Mouse (Mus musculus): ENCODE measurements around the gene Kcnc3.

The Kcnc3 gene

GRCm38 (mm10) chr7:44590402-44591347, at the start of gene Kcnc3:
TSS of gene Kcnc3 (plus strand) at chr7:44590664.
- H3K4me1 ChIP-seq (replicated peaks; ENCODE audit: low read depth, low read length) = peaks cover 77% of the 10 kb centered on the region
- peak within 1 kb of the TSS; percentile 93 for H3K4me3 ChIP-seq (replicated peaks; ENCODE audit: low read length)
- peaks cover 26% of the 10 kb centered on the region for H3K36me3 ChIP-seq (ENCODE audit: insufficient read depth, low read length)
- H3K9me3 ChIP-seq (ENCODE audit: low read length) = no peaks in the 10 kb centered on the region
- TF ChIP-seq NANOG (IDR thresholded peaks at IDR 0.05; ENCODE audit: borderline replicate concordance, low read length) (no peak), CTCF (conservative IDR thresholded peaks at IDR 0.05; ENCODE audit: low read length) (no peak), POU5F1 (IDR thresholded peaks at IDR 0.05; ENCODE audit: borderline replicate concordance, low read length) (no peak)
- peaks cover 32% of the 10 kb centered on the region for H3K27me3 ChIP-seq (ENCODE audit: insufficient read depth, low read length)

DNA sequence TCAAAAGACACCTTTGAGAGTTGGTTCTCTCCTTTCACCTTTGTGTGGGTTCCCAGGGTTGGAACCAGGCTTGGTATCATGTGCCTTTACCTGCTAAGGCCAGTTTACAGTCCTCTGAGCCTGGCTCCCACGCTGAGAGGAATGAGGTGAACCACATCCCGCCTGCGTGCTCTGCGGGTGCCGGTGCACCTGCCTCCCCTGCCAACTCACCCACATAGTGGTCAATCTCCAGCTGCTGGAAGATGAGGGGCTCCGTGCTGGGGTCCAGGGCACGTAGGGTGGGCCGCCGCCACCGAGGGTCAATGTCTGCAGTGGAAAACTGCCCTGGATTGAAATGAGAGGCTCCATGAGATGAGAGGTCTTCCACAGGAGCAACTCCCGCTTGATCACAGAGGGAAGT, 47.9 kb upstream of the Kcnc3 start:
- TF ChIP-seq NANOG (IDR thresholded peaks at IDR 0.05; ENCODE audit: borderline replicate concordance, low read length) = no peak
- no peak for TF ChIP-seq POU5F1 (IDR thresholded peaks at IDR 0.05; ENCODE audit: borderline replicate concordance, low read length)
- TF ChIP-seq CTCF (conservative IDR thresholded peaks at IDR 0.05; ENCODE audit: low read length) = no peak
- H3K36me3 ChIP-seq (ENCODE audit: insufficient read depth, low read length) = peaks cover 91% of the 10 kb centered on the region
- peaks cover 93% of the 10 kb centered on the region for H3K4me1 ChIP-seq (replicated peaks; ENCODE audit: low read depth, low read length)
- peak overlapping the region; percentile 46 for H3K4me3 ChIP-seq (replicated peaks; ENCODE audit: low read length)
- no peaks in the 10 kb centered on the region for H3K27me3 ChIP-seq (ENCODE audit: insufficient read depth, low read length)
- no peaks in the 10 kb centered on the region for H3K9me3 ChIP-seq (ENCODE audit: low read length)

DNA sequence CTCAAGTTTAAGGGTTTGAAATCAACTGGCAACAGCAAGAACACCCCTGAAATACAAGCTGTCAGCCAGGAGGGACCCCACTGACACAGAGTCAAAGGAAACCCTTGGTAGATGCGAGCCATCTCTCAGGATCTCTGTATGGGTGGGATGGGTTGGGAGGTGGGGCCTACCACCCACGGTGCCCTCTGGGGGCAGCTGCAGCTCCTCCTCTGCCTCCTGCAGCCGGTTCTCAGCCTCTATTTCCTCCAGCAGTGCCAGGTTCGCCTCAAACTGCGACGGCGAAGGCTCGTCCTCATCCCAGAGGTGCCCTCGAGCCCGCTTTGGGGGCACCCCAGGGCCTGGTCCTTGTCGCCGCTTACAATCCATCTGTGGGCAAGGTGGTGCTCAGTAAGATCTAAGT, 47.4 kb upstream of the Kcnc3 start:
- TF ChIP-seq POU5F1 (IDR thresholded peaks at IDR 0.05; ENCODE audit: borderline replicate concordance, low read length) = no peak
- 0 out of 2 replicates have a peak, but pooled peaks have one; percentile 1 for TF ChIP-seq CTCF (conservative IDR thresholded peaks at IDR 0.05; ENCODE audit: low read length)
- peaks cover 87% of the 10 kb centered on the region for H3K36me3 ChIP-seq (ENCODE audit: insufficient read depth, low read length)
- peaks cover 93% of the 10 kb centered on the region for H3K4me1 ChIP-seq (replicated peaks; ENCODE audit: low read depth, low read length)
- H3K9me3 ChIP-seq (ENCODE audit: low read length) = no peaks in the 10 kb centered on the region
- peak overlapping the region; percentile 46 for H3K4me3 ChIP-seq (replicated peaks; ENCODE audit: low read length)
- no peaks in the 10 kb centered on the region for H3K27me3 ChIP-seq (ENCODE audit: insufficient read depth, low read length)

DNA sequence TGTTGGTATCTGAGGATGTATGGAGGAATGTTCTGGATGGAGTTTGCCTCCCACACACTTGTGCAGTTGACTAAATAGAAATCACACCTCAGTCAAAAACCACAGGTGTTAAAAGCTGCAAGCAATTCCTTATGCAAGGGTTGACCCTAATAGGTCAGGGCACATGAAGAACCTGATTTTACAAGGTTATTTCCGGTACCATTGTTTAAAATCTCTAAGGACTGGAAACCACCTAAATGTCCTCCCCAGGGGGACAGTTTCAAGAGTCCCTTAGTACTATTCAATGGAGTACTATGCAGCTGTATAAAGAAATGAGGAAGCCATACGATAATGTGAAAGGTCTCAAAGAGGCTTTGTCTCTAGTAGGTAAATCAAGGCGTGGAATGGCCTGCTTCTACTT, 44.2 kb upstream of the Kcnc3 start:
- Histone ChIP-seq H3K27me3 (ENCODE audit: insufficient read depth, low read length) (no peaks in the 10 kb centered on the region), H3K36me3 (ENCODE audit: insufficient read depth, low read length) (peaks cover 76% of the 10 kb centered on the region), H3K4me3 (replicated peaks; ENCODE audit: low read length) (no peak overlapping the region), H3K4me1 (replicated peaks; ENCODE audit: low read depth, low read length) (peaks cover 85% of the 10 kb centered on the region), H3K9me3 (ENCODE audit: low read length) (no peaks in the 10 kb centered on the region)
- TF ChIP-seq NANOG (IDR thresholded peaks at IDR 0.05; ENCODE audit: borderline replicate concordance, low read length) (no peak), CTCF (conservative IDR thresholded peaks at IDR 0.05; ENCODE audit: low read length) (no peak), POU5F1 (IDR thresholded peaks at IDR 0.05; ENCODE audit: borderline replicate concordance, low read length) (no peak)

GRCm38 (mm10) chr7:44547041-44547440, 43.4 kb upstream of the Kcnc3 start:
- H3K4me3 ChIP-seq (replicated peaks; ENCODE audit: low read length) = peak overlapping the region; percentile 92
- H3K27me3 ChIP-seq (ENCODE audit: insufficient read depth, low read length) = no peaks in the 10 kb centered on the region
- H3K36me3 ChIP-seq (ENCODE audit: insufficient read depth, low read length) = peaks cover 76% of the 10 kb centered on the region
- H3K4me1 ChIP-seq (replicated peaks; ENCODE audit: low read depth, low read length) = peaks cover 85% of the 10 kb centered on the region
- no peaks in the 10 kb centered on the region for H3K9me3 ChIP-seq (ENCODE audit: low read length)
- TF ChIP-seq POU5F1 (IDR thresholded peaks at IDR 0.05; ENCODE audit: borderline replicate concordance, low read length) = no peak
- no peak for TF ChIP-seq CTCF (conservative IDR thresholded peaks at IDR 0.05; ENCODE audit: low read length)

DNA sequence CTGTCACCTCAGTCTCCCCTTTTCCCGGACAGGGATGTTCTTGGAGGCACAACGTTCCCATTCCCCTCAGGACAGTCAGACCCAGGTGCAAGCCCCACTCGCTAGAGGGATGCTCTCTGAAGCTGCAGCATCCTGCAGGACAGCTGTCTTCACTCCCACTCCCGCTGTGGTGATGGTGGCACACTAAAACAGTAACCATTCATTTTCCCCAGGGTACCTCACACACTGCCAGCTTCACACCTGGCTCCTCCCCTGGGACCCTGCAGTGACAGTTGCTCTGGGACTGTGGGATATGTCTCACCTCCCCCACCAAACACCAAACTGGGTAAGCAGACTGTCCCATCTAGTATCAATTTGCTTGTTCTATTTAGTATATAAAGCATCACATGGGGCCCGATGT, 42.7 kb upstream of the Kcnc3 start:
- Histone ChIP-seq H3K9me3 (ENCODE audit: low read length) (no peaks in the 10 kb centered on the region), H3K27me3 (ENCODE audit: insufficient read depth, low read length) (no peaks in the 10 kb centered on the region), H3K36me3 (ENCODE audit: insufficient read depth, low read length) (peaks cover 76% of the 10 kb centered on the region), H3K4me1 (replicated peaks; ENCODE audit: low read depth, low read length) (peaks cover 85% of the 10 kb centered on the region), H3K4me3 (replicated peaks; ENCODE audit: low read length) (peak overlapping the region; percentile 92)
- TF ChIP-seq POU5F1 (IDR thresholded peaks at IDR 0.05; ENCODE audit: borderline replicate concordance, low read length) (no peak), NANOG (IDR thresholded peaks at IDR 0.05; ENCODE audit: borderline replicate concordance, low read length) (no peak), CTCF (conservative IDR thresholded peaks at IDR 0.05; ENCODE audit: low read length) (no peak)

GRCm38 (mm10) chr7:44548497-44549087, 41.9 kb upstream of the Kcnc3 start, which contains the start of gene Pold1:
TSS of gene Pold1 (minus strand) at chr7:44548849.
- TF ChIP-seq CTCF (conservative IDR thresholded peaks at IDR 0.05; ENCODE audit: low read length) = peak; percentile 72
- no peak for TF ChIP-seq POU5F1 (IDR thresholded peaks at IDR 0.05; ENCODE audit: borderline replicate concordance, low read length)
- Histone ChIP-seq H3K36me3 (ENCODE audit: insufficient read depth, low read length) (peaks cover 68% of the 10 kb centered on the region), H3K4me3 (replicated peaks; ENCODE audit: low read length) (peak within 1 kb of the TSS; percentile 92), H3K9me3 (ENCODE audit: low read length) (no peaks in the 10 kb centered on the region), H3K4me1 (replicated peaks; ENCODE audit: low read depth, low read length) (peaks cover 80% of the 10 kb centered on the region), H3K27me3 (ENCODE audit: insufficient read depth, low read length) (no peaks in the 10 kb centered on the region)

DNA sequence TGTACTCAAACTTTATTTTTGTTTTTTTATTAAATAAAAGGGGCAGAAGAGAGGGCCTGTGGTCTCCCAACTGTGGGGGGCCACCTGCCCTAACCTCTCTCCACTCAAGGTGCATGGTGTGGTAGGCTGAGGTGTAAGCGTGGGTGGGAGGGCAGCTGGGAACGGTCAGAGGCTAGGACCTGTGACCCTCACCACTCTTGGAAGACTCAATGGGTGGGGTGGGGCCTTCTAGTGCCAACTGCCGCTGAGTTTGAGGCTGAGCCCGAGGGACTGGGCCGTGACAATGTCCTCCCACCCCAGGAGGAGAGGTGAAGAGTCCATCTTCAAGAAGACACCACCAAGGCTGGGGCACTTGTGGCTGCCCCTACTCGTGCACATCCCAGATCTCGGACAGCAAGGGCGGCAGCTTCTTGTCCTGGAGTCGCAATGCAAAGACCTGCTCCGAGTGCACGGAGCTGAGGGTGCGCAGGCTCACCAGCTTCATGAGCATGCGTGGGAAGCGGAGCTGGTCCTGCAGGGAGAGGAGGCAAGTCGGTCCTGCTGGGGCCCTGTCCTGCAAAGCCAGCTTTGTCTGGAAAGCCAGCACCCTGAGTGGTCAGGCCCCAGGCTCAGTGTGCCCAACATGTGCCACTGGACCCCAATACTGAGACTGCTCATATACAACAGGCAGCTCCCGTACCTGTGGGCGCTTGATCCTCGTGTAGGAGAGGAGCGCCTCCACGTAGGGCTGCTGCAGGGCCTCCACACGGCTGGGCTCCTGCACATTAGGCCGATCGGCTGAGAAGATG, 40.6 kb upstream of the Kcnc3 start:
- H3K27me3 ChIP-seq (ENCODE audit: insufficient read depth, low read length) = no peaks in the 10 kb centered on the region
- H3K9me3 ChIP-seq (ENCODE audit: low read length) = no peaks in the 10 kb centered on the region

More for the DNA sequence above, 40.6 kb upstream of the Kcnc3 start:
- H3K4me3 ChIP-seq (replicated peaks; ENCODE audit: low read length) = no peak overlapping the region
- no peak for TF ChIP-seq POU5F1 (IDR thresholded peaks at IDR 0.05; ENCODE audit: borderline replicate concordance, low read length)
- no peak for TF ChIP-seq CTCF (conservative IDR thresholded peaks at IDR 0.05; ENCODE audit: low read length)
- TF ChIP-seq NANOG (IDR thresholded peaks at IDR 0.05; ENCODE audit: borderline replicate concordance, low read length) = no peak
- H3K36me3 ChIP-seq (ENCODE audit: insufficient read depth, low read length) = peaks cover 59% of the 10 kb centered on the region
- peaks cover 73% of the 10 kb centered on the region for H3K4me1 ChIP-seq (replicated peaks; ENCODE audit: low read depth, low read length)

Measured in E14TG2a.4 (cell line).